Mouse (Mus musculus): ENCODE data around the gene Obscn.

DNA sequence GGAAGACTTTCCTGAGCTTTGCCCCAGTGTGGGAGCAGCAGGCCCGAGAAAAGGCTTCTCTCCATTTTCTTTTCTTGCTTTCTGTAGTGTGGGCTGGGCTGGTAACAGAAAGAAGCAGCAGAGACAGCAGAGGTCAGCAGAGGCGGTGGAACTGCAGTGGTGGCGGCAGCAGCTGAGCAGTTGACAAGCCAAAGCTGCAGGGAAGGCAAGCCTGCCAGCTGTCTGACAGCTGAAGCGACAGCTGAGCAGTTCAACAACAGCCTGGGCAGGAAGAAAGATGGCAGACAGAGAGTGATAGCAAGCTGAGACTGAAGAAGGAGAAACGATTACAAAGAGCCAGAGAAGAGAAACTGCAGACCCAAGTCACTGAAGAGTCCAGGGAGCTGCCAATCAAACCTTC is 25.2 kb upstream of the Obscn start:
- TF ChIP-seq CTCF (IDR thresholded peaks at IDR 0.05; ENCODE audit: borderline replicate concordance, insufficient read depth, low read depth, low read length) = no peak
- TF ChIP-seq POLR2A (IDR thresholded peaks at IDR 0.05; ENCODE audit: borderline replicate concordance, insufficient read depth, low read length) = no peak
